Mouse (Mus musculus): ENCODE data around the gene Npw.
"Not testable (repeated sequence)": the region's sequence is repeated elsewhere in the genome, so short reads cannot be mapped to it uniquely, and the experiment has no call there.

The Npw gene

DNA sequence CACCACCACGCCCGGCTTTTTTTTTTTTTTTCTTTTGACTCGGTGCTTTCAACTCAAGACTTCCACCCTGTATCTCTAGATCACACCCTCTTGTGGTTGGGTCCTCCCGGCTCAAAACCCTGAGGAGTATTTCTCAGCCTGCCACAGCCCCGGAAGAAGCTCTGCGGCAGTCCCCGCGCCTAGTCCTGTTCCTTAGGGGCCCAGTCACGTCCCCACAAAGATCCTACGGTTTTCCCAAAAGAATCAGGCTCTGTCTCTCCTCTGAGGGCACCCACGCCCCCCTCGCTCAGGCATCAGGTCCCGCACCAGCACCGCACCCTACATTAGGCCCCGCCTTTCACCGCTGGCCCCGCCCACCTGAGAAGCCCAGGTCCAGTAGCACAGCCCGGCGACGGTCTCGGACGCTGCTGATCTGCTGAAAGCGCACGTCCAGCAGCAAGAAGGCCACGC lies 28.9 kb upstream of the Npw start:
- DNase-seq (ENCODE audit: low read depth, low spot score) = peak; percentile 68
- no peaks in the 10 kb centered on the region; the same call in 1 of the 2 replicates for H3K36me3 ChIP-seq (ENCODE audit: control insufficient read depth, insufficient read depth, low read length, poor library complexity, severe bottlenecking)
- H3K27me3 ChIP-seq (ENCODE audit: control insufficient read depth, insufficient read depth, low read length, poor library complexity, severe bottlenecking) = no peaks in the 10 kb centered on the region; the same call in 1 of the 2 replicates

DNA sequence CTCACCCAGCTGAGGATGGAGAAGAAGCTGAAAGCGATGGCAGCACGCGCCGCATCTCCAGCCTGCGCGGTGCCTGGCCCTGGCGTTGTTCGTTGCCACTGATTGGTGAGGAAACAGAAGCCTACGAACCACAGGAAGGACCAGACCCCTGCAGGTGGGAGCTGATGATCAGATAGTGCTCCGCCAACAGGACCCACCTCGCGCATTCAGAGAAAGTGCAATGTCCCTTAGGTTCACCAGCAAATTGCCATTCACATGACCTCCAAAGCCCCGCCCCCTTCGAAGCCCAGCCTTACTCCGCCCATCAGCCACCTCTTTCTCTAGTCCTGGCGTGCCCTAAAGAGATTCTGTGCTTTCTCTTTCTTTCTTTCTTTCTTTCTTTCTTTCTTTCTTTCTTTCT lies 28.3 kb upstream of the Npw start:
- peak; percentile 78 for DNase-seq (ENCODE audit: low read depth, low spot score)
- H3K27me3 ChIP-seq (ENCODE audit: control insufficient read depth, insufficient read depth, low read length, poor library complexity, severe bottlenecking) = no peaks in the 10 kb centered on the region; the same call in 1 of the 2 replicates
- no peaks in the 10 kb centered on the region; the same call in 1 of the 2 replicates for H3K36me3 ChIP-seq (ENCODE audit: control insufficient read depth, insufficient read depth, low read length, poor library complexity, severe bottlenecking)

DNA sequence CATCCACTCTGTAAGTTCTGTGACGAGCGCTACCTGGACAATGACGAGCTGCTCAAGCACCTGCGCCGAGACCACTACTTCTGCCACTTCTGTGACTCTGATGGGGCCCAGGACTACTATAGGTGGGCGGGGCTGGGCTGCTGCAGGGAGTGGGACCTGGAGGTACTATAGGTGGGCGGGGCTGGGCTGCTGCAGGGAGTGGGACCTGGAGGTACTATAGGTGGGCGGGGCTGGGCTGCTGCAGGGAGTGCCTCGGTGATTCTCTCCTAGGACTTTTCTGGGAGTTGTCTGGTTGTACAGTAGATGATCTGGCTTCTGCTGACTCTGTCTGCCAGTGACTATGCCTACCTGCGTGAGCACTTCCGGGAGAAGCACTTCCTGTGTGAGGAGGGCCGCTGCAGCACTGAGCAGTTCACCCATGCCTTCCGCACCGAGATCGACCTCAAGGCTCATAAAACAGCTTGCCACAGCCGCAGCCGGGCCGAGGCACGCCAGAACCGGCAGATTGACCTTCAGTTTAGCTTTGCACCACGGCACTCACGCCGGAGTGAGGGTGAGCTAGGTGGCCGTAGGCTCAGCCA lies 19.3 kb upstream of the Npw start:
- no peak for DNase-seq (ENCODE audit: low read depth, low spot score)
- Histone ChIP-seq H3K27me3 (ENCODE audit: control insufficient read depth, insufficient read depth, low read length, poor library complexity, severe bottlenecking) (no peaks in the 10 kb centered on the region), H3K36me3 (ENCODE audit: control insufficient read depth, insufficient read depth, low read length, poor library complexity, severe bottlenecking) (peaks cover 4% of the 10 kb centered on the region)

- Histone ChIP-seq H3K36me3 (ENCODE audit: control insufficient read depth, insufficient read depth, low read length, poor library complexity, severe bottlenecking) (peaks cover 4% of the 10 kb centered on the region), H3K27me3 (ENCODE audit: control insufficient read depth, insufficient read depth, low read length, poor library complexity, severe bottlenecking) (no peaks in the 10 kb centered on the region)
- DNase-seq (ENCODE audit: low read depth, low spot score) = no peak
These were observed 18.6 kb upstream of the Npw start for GRCm38 (mm10) chr17:24676877-24677276.

GRCm38 (mm10) chr17:24676187-24676586 lies 17.9 kb upstream of the Npw start:
- Histone ChIP-seq H3K27me3 (ENCODE audit: control insufficient read depth, insufficient read depth, low read length, poor library complexity, severe bottlenecking) (no peaks in the 10 kb centered on the region), H3K36me3 (ENCODE audit: control insufficient read depth, insufficient read depth, low read length, poor library complexity, severe bottlenecking) (peaks cover 4% of the 10 kb centered on the region)
- DNase-seq (ENCODE audit: low read depth, low spot score) = peak; percentile 85

- H3K27me3 ChIP-seq (ENCODE audit: control insufficient read depth, insufficient read depth, low read length, poor library complexity, severe bottlenecking) = no peaks in the 10 kb centered on the region
- H3K36me3 ChIP-seq (ENCODE audit: control insufficient read depth, insufficient read depth, low read length, poor library complexity, severe bottlenecking) = no peaks in the 10 kb centered on the region; the same call in none of the 2 replicates
- no peak for DNase-seq (ENCODE audit: low read depth, low spot score)
These were observed 16.0 kb upstream of the Npw start for GRCm38 (mm10) chr17:24674277-24674676.

- H3K27me3 ChIP-seq (ENCODE audit: control insufficient read depth, insufficient read depth, low read length, poor library complexity, severe bottlenecking) = no peaks in the 10 kb centered on the region
- no peak for DNase-seq (ENCODE audit: low read depth, low spot score)
- H3K36me3 ChIP-seq (ENCODE audit: control insufficient read depth, insufficient read depth, low read length, poor library complexity, severe bottlenecking) = no peaks in the 10 kb centered on the region; the same call in none of the 2 replicates
These were observed 13.9 kb upstream of the Npw start for GRCm38 (mm10) chr17:24672141-24672540.

GRCm38 (mm10) chr17:24671346-24671745 lies 13.1 kb upstream of the Npw start:
- DNase-seq (ENCODE audit: low read depth, low spot score) = no peak
- no peaks in the 10 kb centered on the region for H3K36me3 ChIP-seq (ENCODE audit: control insufficient read depth, insufficient read depth, low read length, poor library complexity, severe bottlenecking)
- H3K27me3 ChIP-seq (ENCODE audit: control insufficient read depth, insufficient read depth, low read length, poor library complexity, severe bottlenecking) = no peaks in the 10 kb centered on the region

DNA sequence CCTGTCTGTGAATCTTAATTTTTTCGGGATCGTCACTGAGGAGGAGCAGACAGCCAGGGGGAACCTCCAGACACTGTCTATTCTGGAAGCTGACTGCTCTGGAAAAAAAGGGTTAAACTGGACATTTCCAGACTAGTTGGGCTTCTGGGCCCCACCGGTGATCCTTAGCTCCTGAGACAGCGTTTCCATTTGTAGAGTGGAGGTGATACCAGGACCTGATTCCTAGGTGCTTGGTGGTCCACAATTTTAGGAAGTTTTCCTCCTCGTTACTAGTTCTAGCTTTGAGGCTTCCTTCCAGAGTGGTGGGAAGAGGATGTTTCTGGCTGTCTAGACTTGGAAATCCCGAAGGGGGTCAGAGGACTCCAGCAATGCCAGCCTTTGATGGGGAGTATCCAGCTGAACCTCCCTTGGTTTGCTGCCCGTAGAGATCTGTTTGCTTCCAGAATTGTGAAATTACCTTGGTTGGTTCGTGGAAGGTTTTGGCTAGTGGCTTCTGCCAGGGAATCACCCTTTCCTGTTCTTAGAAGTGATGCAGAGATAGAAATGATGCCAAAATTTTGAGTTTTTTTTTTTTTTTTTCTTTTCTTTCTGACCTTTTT lies 12.1 kb upstream of the Npw start:
- no peaks in the 10 kb centered on the region for H3K36me3 ChIP-seq (ENCODE audit: control insufficient read depth, insufficient read depth, low read length, poor library complexity, severe bottlenecking)
- no peak for DNase-seq (ENCODE audit: low read depth, low spot score)
- no peaks in the 10 kb centered on the region for H3K27me3 ChIP-seq (ENCODE audit: control insufficient read depth, insufficient read depth, low read length, poor library complexity, severe bottlenecking)

GRCm38 (mm10) chr17:24669545-24670245 lies 11.4 kb upstream of the Npw start, which contains the start of gene Zfp598:
Gene Zfp598, plus strand, starts transcription at chr17:24669687.
- Histone ChIP-seq H3K36me3 (ENCODE audit: control insufficient read depth, insufficient read depth, low read length, poor library complexity, severe bottlenecking) (no peaks in the 10 kb centered on the region), H3K27me3 (ENCODE audit: control insufficient read depth, insufficient read depth, low read length, poor library complexity, severe bottlenecking) (no peaks in the 10 kb centered on the region)
- peak; percentile 96 for DNase-seq (ENCODE audit: low read depth, low spot score)

DNA sequence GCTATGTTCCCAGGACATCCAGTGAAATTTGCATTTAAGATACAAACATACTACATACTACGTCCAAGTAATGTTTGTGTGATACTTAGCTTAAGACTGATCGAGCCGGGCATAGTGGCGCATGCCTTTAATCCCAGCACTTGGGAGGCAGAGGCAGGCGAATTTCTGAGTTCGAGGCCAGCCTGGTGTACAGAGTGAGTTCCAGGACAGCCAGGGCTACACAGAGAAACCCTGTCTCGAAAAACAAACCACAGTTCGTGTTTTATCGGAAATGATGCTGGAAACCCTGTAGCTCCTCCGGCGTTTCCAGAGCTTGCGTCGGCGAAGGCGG lies 10.9 kb upstream of the Npw start:
- H3K36me3 ChIP-seq (ENCODE audit: control insufficient read depth, insufficient read depth, low read length, poor library complexity, severe bottlenecking); DNase-seq (ENCODE audit: low read depth, low spot score): not testable (repeated sequence)

GRCm38 (mm10) chr17:24667416-24667815 lies 9.2 kb upstream of the Npw start:
- Histone ChIP-seq H3K27me3 (ENCODE audit: control insufficient read depth, insufficient read depth, low read length, poor library complexity, severe bottlenecking) (no peaks in the 10 kb centered on the region), H3K36me3 (ENCODE audit: control insufficient read depth, insufficient read depth, low read length, poor library complexity, severe bottlenecking) (no peaks in the 10 kb centered on the region)
- peak; percentile 83 for DNase-seq (ENCODE audit: low read depth, low spot score)

More for the DNA sequence above, 10.9 kb upstream of the Npw start:
- not testable (repeated sequence) for H3K27me3 ChIP-seq (ENCODE audit: control insufficient read depth, insufficient read depth, low read length, poor library complexity, severe bottlenecking)

DNA sequence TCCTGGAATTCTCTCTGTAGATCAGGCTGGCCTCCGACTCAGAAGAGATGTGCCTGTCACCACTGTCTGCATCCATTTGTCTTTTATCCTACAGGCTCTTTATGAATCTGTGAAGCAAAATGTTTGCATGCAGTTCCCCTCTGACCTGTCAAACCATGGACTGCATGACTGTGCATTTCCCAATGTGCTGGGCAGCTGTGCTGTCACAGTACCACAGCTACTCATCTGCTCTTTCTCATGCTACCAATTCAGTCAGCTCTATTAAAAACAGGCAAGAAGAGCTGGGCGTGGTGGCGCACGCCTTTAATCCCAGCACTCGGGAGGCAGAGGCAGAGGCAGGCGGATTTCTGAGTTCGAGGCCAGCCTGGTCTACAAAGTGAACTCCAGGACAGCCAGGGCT lies 8.8 kb upstream of the Npw start:
- DNase-seq (ENCODE audit: low read depth, low spot score); H3K27me3 ChIP-seq (ENCODE audit: control insufficient read depth, insufficient read depth, low read length, poor library complexity, severe bottlenecking); H3K36me3 ChIP-seq (ENCODE audit: control insufficient read depth, insufficient read depth, low read length, poor library complexity, severe bottlenecking): not testable (repeated sequence)

- no peaks in the 10 kb centered on the region for H3K36me3 ChIP-seq (ENCODE audit: control insufficient read depth, insufficient read depth, low read length, poor library complexity, severe bottlenecking)
- DNase-seq (ENCODE audit: low read depth, low spot score) = no peak
- no peaks in the 10 kb centered on the region for H3K27me3 ChIP-seq (ENCODE audit: control insufficient read depth, insufficient read depth, low read length, poor library complexity, severe bottlenecking)
These were observed 3.3 kb downstream of the Npw start for GRCm38 (mm10) chr17:24654969-24655368.

GRCm38 (mm10) chr17:24653967-24654710 lies 4.1 kb downstream of the Npw start:
- H3K36me3 ChIP-seq (ENCODE audit: control insufficient read depth, insufficient read depth, low read length, poor library complexity, severe bottlenecking) = no peaks in the 10 kb centered on the region
- DNase-seq (ENCODE audit: low read depth, low spot score) = peak; percentile 87
- no peaks in the 10 kb centered on the region for H3K27me3 ChIP-seq (ENCODE audit: control insufficient read depth, insufficient read depth, low read length, poor library complexity, severe bottlenecking)
